Mouse (Mus musculus): ENCODE data around the gene Aunip. TPM values are rescaled to one million over a fixed set of nuclear protein-coding genes. Genes with fewer than 3 reads are reported as not detected.
A peak's percentile ranks its signal among the peaks of the same experiment; 100 is the strongest.

Gene Aunip
- polyA plus RNA-seq, 1 experiment from 2014 or later = 1.3 TPM

DNA sequence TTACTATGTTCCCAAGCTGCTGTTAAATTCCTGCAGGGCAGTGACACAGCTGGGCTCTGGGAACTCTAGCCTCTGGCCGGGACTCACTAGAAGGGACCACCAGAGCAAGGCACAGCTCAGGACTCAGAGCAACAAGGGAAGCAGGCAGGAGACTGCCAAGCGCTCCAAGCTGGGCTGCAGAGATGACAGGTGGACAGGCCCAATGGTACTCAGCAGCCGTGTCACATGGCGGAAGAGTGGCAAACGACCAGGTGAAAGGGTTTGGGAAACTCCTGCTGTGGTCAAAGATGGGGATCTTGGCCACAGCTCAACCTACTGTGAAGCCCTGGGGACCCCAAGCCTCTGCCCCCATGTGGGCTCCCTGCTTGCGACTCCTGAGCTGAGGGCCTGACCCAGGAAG, 53.3 kb downstream of the Aunip start:
- Histone ChIP-seq H3K27me3 (replicated peaks) (no peaks in the 10 kb centered on the region), H3K36me3 (replicated peaks) (no peaks in the 10 kb centered on the region), H3K4me1 (no peaks in the 10 kb centered on the region; the same call in 1 of the 2 replicates), H3K4me2 (no peak overlapping the region), H3K9me3 (no peaks in the 10 kb centered on the region), H3K9ac (no peak overlapping the region), H3K27ac (no peak overlapping the region), H3K4me3 (no peak overlapping the region)
- WGBS = 83% methylated on average over 6 of the region's 6 CpGs
- no peak for ATAC-seq (replicated peaks)

- H3K27me3 ChIP-seq (replicated peaks) = no peaks in the 10 kb centered on the region
- no peak overlapping the region for H3K4me3 ChIP-seq
- H3K27ac ChIP-seq = peak overlapping the region; percentile 49
- peak; percentile 73 for ATAC-seq (replicated peaks)
- peaks cover 5% of the 10 kb centered on the region; the same call in 1 of the 2 replicates for H3K4me1 ChIP-seq
- no peak overlapping the region for H3K9ac ChIP-seq
- 21% methylated on average over 19 of the region's 19 CpGs for WGBS
- H3K36me3 ChIP-seq (replicated peaks) = no peaks in the 10 kb centered on the region
- H3K9me3 ChIP-seq = no peaks in the 10 kb centered on the region
- no peak overlapping the region for H3K4me2 ChIP-seq
Observed at GRCm38 (mm10) chr4:134567377-134568226, 56.8 kb downstream of the Aunip start.

- no peak overlapping the region for H3K4me2 ChIP-seq
- 75% methylated on average over 6 of the region's 6 CpGs for WGBS
Observed at GRCm38 (mm10) chr4:134569205-134569604, 58.4 kb downstream of the Aunip start.

DNA sequence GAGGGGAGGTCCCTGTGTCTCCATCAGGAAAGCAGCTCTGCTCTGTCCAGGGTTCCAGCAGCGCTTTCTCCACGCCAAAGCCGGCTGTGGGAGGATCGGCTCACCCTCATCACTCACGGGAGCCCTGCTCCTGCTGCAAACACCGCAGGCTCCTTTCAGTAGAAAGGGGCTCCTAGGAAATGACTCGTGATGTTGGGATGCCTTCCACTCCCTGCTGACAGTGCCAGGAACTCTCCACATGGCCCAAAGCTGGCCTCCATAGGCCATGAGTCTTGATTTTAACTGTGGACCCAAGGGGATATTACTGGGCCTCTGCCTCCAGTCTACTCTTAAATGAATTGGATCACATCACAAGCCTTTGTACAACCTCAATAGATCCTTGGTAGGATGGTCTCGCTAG, 59.0 kb downstream of the Aunip start:
- Histone ChIP-seq H3K36me3 (replicated peaks) (no peaks in the 10 kb centered on the region), H3K4me3 (no peak overlapping the region), H3K27me3 (replicated peaks) (no peaks in the 10 kb centered on the region), H3K27ac (no peak overlapping the region), H3K4me1 (peaks cover 5% of the 10 kb centered on the region; the same call in 1 of the 2 replicates), H3K4me2 (no peak overlapping the region), H3K9me3 (no peaks in the 10 kb centered on the region), H3K9ac (no peak overlapping the region)
- ATAC-seq (replicated peaks) = no peak
- WGBS = 85% methylated on average over 8 of the region's 8 CpGs

More at GRCm38 (mm10) chr4:134569205-134569604, 58.4 kb downstream of the Aunip start:
- H3K9me3 ChIP-seq = no peaks in the 10 kb centered on the region
- H3K4me3 ChIP-seq = no peak overlapping the region
- ATAC-seq (replicated peaks) = no peak
- no peaks in the 10 kb centered on the region for H3K36me3 ChIP-seq (replicated peaks)
- H3K9ac ChIP-seq = no peak overlapping the region
- no peaks in the 10 kb centered on the region for H3K27me3 ChIP-seq (replicated peaks)
- peaks cover 5% of the 10 kb centered on the region; the same call in 1 of the 2 replicates for H3K4me1 ChIP-seq
- no peak overlapping the region for H3K27ac ChIP-seq

- WGBS = 67% methylated on average over 14 of the region's 14 CpGs
- no peak overlapping the region for H3K9ac ChIP-seq
- H3K9me3 ChIP-seq = no peaks in the 10 kb centered on the region
- no peak overlapping the region for H3K4me2 ChIP-seq
- peaks cover 10% of the 10 kb centered on the region; the same call in 1 of the 2 replicates for H3K4me1 ChIP-seq
- H3K27me3 ChIP-seq (replicated peaks) = no peaks in the 10 kb centered on the region
- H3K4me3 ChIP-seq = no peak overlapping the region
- no peak for ATAC-seq (replicated peaks)
- 0 out of 2 replicates have a peak overlapping the region, but pooled peaks have one; percentile 3 for H3K27ac ChIP-seq
- H3K36me3 ChIP-seq (replicated peaks) = no peaks in the 10 kb centered on the region
Observed at GRCm38 (mm10) chr4:134570704-134571451, 60.1 kb downstream of the Aunip start.

DNA sequence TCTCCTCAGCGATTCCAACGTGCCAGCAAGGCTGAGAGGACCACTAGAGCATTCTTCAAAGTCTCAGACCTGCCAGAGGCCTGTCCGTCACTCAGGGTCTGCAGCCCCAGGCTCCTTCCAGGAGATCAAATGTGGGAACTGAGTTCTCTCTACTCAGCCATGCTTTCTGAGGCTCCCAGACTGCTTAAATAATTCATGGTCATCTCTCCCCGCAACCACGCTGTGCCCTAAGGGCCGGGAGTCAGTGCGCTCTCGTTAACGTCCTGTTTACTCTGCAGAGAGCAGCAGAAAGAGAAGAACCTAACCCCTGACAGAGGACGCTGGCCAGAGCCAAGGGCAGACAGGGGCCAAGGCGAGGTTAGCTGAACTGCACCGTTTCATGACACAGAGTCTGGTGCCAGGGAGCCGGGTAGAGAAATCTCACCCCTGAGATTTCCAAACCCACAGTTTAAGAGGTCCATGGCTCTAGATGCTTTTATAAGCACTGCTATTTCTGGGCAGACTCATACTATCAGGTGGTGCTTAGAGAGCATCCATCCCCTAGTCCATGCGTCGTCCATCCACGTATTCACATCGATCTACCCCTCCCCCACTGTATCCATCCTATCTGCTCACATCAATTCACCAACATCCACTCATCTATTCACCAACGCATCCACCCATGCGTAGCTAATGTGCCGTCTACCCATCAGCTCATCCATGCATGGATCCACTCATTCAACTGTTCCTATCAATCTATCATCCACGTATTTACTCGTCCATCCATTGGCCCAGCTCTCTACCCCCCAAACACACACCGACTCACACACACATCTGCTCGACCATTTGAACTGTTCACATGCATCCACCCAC, 61.9 kb downstream of the Aunip start:
- Histone ChIP-seq H3K4me1 (peaks cover 11% of the 10 kb centered on the region; the same call in 1 of the 2 replicates), H3K9me3 (no peaks in the 10 kb centered on the region), H3K36me3 (replicated peaks) (no peaks in the 10 kb centered on the region), H3K4me3 (no peak overlapping the region), H3K27me3 (replicated peaks) (no peaks in the 10 kb centered on the region), H3K9ac (no peak overlapping the region), H3K4me2 (no peak overlapping the region), H3K27ac (peak overlapping the region; percentile 17; the same call in 1 of the 2 replicates)
- WGBS = 76% methylated on average over 24 of the region's 24 CpGs
- no peak for ATAC-seq (replicated peaks)

Small RNAs within 50 kb of the gene (microRNA-seq; reads per million reads assigned to microRNA genes)
- gene Gm23634 (1.7 reads per million), gene Mir6403 (not detected)

Other genes with a start within 250 kb of the Aunip start
- gene Pdik1l, start 223.1 kb upstream of the Aunip start, polyA plus RNA-seq (2015; fragmentation: Nextera tagmentation; extraction: Ambion mirVana) = 42.2 and 44.7 TPM in 2 replicates
- 0.40 and 0.91 TPM in 2 replicates for gene Trim63, start 195.9 kb upstream of the Aunip start, polyA plus RNA-seq (2015; fragmentation: Nextera tagmentation; extraction: Ambion mirVana)
- gene Slc30a2, start 167.8 kb upstream of the Aunip start, polyA plus RNA-seq (2015; fragmentation: Nextera tagmentation; extraction: Ambion mirVana) = 0.22 and 0.23 TPM in 2 replicates
- 0.59 and 0.62 TPM in 2 replicates for gene Extl1, start 127.1 kb upstream of the Aunip start, polyA plus RNA-seq (2015; fragmentation: Nextera tagmentation; extraction: Ambion mirVana)
- 7.7 and 8.0 TPM in 2 replicates for gene Pafah2, start 114.7 kb upstream of the Aunip start, polyA plus RNA-seq (2015; fragmentation: Nextera tagmentation; extraction: Ambion mirVana)
- gene Stmn1, start 42.7 kb upstream of the Aunip start, polyA plus RNA-seq (2015; fragmentation: Nextera tagmentation; extraction: Ambion mirVana) = 7,501 and 7,674 TPM in 2 replicates
- gene Paqr7, start 14.3 kb upstream of the Aunip start, polyA plus RNA-seq (2015; fragmentation: Nextera tagmentation; extraction: Ambion mirVana) = 22.6 and 24.7 TPM in 2 replicates
- gene Mtfr1l, start 24.4 kb downstream of the Aunip start, polyA plus RNA-seq (2015; fragmentation: Nextera tagmentation; extraction: Ambion mirVana) = 164 and 173 TPM in 2 replicates
- 28.3 and 35.6 TPM in 2 replicates for gene Selenon, start 41.2 kb downstream of the Aunip start, polyA plus RNA-seq (2015; fragmentation: Nextera tagmentation; extraction: Ambion mirVana)
- 3.8 and 4.3 TPM in 2 replicates for gene Man1c1, start 193.3 kb downstream of the Aunip start, polyA plus RNA-seq (2015; fragmentation: Nextera tagmentation; extraction: Ambion mirVana)

All from midbrain, embryonic 15.5 days (tissue).